Mouse (Mus musculus) layer of hippocampus, postnatal 10 days (tissue): ENCODE measurements around the gene Slc43a1. TPM values are rescaled to one million over a fixed set of nuclear protein-coding genes. Genes with fewer than 3 reads are reported as not detected.
A peak's percentile ranks its signal among the peaks of the same experiment; 100 is the strongest.

Source experiments
- DNase-seq, 2 experiments: peaks; one replicate each; pipeline ENCODE4 v3.0.0; 2021; ENCODE audit warnings: low spot score in 2 of 2
- total RNA-seq, 2 experiments: library from RNA; stranded (reverse); gene quantifications; 2 replicates each; pipeline ENCODE4 v1.2.3; 2021

Gene Slc43a1
- total RNA-seq, 2 experiments from 2014 or later, result 0.27 to 0.75 TPM

- DNase-seq, result peak in 1 of 2 experiments; percentile 25
Measured at GRCm38 (mm10) chr2:84827283-84827920, 11.2 kb upstream of the Slc43a1 start.

- DNase-seq, result peak; percentile 92
Measured at GRCm38 (mm10) chr2:84831666-84832391, 6.8 kb upstream of the Slc43a1 start.

- DNase-seq, result no peak
Measured at GRCm38 (mm10) chr2:84837107-84837506, 1.5 kb upstream of the Slc43a1 start.

- no peak for DNase-seq
Measured at GRCm38 (mm10) chr2:84837817-84838592, 645 bp upstream of the Slc43a1 start.

- DNase-seq, result no peak
Measured at GRCm38 (mm10) chr2:84838993-84839980, 637 bp downstream of the Slc43a1 start.

- peak; percentile 47 to 59 for DNase-seq
Measured at GRCm38 (mm10) chr2:84840016-84840747, 1.5 kb downstream of the Slc43a1 start.

- DNase-seq, result no peak
Measured at GRCm38 (mm10) chr2:84840748-84841563, 2.3 kb downstream of the Slc43a1 start.

GRCm38 (mm10) chr2:84841905-84842304 is 3.3 kb downstream of the Slc43a1 start:
- no peak for DNase-seq

- DNase-seq, result no peak
Measured at GRCm38 (mm10) chr2:84843654-84844053, 5.0 kb downstream of the Slc43a1 start.

- DNase-seq, result no peak
Measured at GRCm38 (mm10) chr2:84845226-84845625, 6.6 kb downstream of the Slc43a1 start.

GRCm38 (mm10) chr2:84850407-84851129 is 11.9 kb downstream of the Slc43a1 start:
- no peak for DNase-seq

GRCm38 (mm10) chr2:84851130-84852040 is 12.7 kb downstream of the Slc43a1 start:
- DNase-seq, result no peak

- DNase-seq, result peak; percentile 58 to 69
Measured at GRCm38 (mm10) chr2:84855732-84856131, 17.1 kb downstream of the Slc43a1 start.

GRCm38 (mm10) chr2:84858551-84858950 is 19.9 kb downstream of the Slc43a1 start:
- no peak for DNase-seq

GRCm38 (mm10) chr2:84859991-84860780 is 21.5 kb downstream of the Slc43a1 start:
- no peak for DNase-seq

GRCm38 (mm10) chr2:84861430-84861829 is 22.8 kb downstream of the Slc43a1 start:
- DNase-seq, result no peak

- no peak for DNase-seq
Measured at GRCm38 (mm10) chr2:84862231-84862630, 23.6 kb downstream of the Slc43a1 start.
